Mouse (Mus musculus): ENCODE data around the gene Col16a1. TPM values are rescaled to one million over a fixed set of nuclear protein-coding genes. Genes with fewer than 3 reads are reported as not detected.

Col16a1 gene
- polyA plus RNA-seq, 1 experiment from 2014 or later: 36.5 TPM

DNA sequence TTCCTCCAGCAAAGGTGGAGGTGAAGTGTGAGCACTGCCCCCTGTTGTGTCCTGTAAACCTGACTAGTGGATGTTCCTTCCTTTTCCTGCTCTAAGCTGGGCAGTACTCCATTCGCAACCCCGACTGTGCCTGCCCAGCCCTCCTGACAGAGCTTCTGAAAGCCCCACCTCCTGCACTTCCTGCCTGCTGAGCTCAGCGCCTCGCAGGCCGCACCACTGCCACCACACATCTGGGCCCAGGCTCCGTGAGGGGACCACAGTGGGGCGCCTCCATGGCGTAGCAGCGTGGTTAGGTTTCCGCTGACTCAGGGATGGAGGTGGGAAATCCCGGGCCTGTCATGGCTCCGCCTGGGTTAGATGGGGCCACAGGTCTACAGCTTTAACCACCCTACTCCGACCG, 2.0 kb upstream of the Col16a1 start:
- Histone ChIP-seq H3K4me2 (peak overlapping the region; percentile 28), H3K4me3 (no peak overlapping the region), H3K9me3 (replicated peaks) (no peaks in the 10 kb centered on the region), H3K27ac (peak overlapping the region; percentile 39), H3K27me3 (peaks cover 6% of the 10 kb centered on the region), H3K36me3 (no peaks in the 10 kb centered on the region), H3K9ac (0 out of 2 replicates have a peak overlapping the region, but pooled peaks have one; percentile 4), H3K4me1 (replicated peaks) (peaks cover 49% of the 10 kb centered on the region)
- ATAC-seq (replicated peaks; ENCODE audit: insufficient number of reproducible peaks, insufficient read depth, low FRiP score, low read depth): peak; percentile 29; the same call in 1 of the 2 replicates
- 28% methylated on average over 14 of the region's 14 CpGs for WGBS

DNA sequence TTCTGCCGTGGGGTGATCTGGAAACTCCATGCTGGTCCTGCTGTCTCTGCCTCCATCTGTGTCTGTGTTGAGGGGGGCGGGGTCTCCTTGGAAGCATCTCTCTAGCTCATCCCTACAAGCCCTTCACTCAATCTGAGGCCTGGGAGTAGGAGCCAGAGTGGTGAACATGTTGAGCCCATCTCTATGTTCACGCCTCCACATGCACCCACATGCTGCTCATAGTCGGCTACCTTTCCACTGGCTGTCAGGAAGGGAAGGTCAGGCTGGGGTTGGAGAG, 501 bp downstream of the Col16a1 start:
- Histone ChIP-seq H3K4me3 (peak overlapping the region; percentile 55), H3K36me3 (no peaks in the 10 kb centered on the region), H3K9me3 (replicated peaks) (no peaks in the 10 kb centered on the region), H3K4me1 (replicated peaks) (peaks cover 50% of the 10 kb centered on the region), H3K9ac (peak overlapping the region; percentile 62), H3K27ac (peak overlapping the region; percentile 83), H3K4me2 (peak overlapping the region; percentile 87), H3K27me3 (peaks cover 6% of the 10 kb centered on the region)
- ATAC-seq (replicated peaks; ENCODE audit: insufficient number of reproducible peaks, insufficient read depth, low FRiP score, low read depth): no peak
- 38% methylated on average over 4 of the region's 4 CpGs for WGBS

DNA sequence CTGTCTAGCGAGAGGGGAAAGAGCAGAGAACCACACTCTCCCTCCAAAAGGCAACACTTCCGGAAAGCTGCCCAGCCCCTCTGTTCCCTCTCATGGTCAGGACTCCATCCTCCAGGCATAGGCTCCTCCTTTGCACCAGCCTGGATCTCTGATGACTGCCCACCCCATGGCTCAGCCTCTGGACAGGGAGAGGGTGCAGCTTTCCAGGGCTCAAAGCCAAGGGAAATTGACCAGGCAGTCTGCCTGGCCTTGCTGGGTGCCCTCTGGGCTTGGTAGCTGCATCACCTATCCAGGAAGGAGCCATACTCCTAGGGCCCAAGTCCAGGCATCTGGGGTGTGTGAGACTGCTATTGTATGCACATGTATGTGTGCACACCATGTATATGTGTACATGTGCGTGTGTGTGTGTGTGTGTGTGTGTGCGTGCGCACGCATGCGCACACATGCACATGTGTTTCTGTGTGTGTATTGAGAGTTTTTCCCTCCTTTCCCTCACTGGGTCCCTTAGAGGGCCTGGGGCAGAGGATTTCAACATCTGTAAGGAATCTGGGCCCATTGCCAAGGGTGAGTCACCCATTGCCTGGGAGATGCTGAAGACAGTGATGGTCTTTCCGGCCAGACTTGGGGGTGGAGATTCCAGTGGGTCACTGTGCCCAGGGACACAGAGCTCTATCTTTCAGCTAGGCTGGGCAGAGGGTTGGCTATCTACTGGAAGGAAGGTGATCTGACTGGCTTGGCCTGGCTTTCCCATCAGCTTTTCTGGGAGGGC, 2.6 kb downstream of the Col16a1 start:
- H3K9ac ChIP-seq: no peak overlapping the region; the same call in 1 of the 2 replicates
- H3K27me3 ChIP-seq: peaks cover 6% of the 10 kb centered on the region
- no peaks in the 10 kb centered on the region for H3K9me3 ChIP-seq (replicated peaks)
- ATAC-seq (replicated peaks; ENCODE audit: insufficient number of reproducible peaks, insufficient read depth, low FRiP score, low read depth): no peak
- 67% methylated on average over 8 of the region's 8 CpGs for WGBS
- peak overlapping the region; percentile 87 for H3K4me2 ChIP-seq
- no peak overlapping the region for H3K4me3 ChIP-seq
- peaks cover 52% of the 10 kb centered on the region for H3K4me1 ChIP-seq (replicated peaks)
- peak overlapping the region; percentile 61 for H3K27ac ChIP-seq
- H3K36me3 ChIP-seq: no peaks in the 10 kb centered on the region

DNA sequence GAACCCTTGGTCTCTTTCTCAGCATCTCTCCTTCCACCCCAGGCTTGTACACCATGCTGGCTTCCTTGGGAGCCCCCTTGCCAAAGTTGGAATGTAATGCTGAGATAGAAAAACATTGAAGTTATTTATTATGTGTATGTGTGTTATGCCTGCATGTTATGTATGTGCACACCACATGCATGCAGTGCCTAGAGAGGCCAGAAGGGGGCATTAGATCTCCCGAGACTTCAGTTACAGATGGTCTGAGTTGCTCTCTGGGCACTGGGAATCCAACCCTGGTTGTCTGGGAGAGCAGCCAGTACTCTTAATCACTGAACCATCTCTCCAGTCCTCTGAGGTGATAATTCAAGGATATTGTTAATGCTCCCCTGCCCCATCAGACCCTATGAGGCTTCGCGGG, 4.6 kb downstream of the Col16a1 start:
- no peak for ATAC-seq (replicated peaks; ENCODE audit: insufficient number of reproducible peaks, insufficient read depth, low FRiP score, low read depth)

DNA sequence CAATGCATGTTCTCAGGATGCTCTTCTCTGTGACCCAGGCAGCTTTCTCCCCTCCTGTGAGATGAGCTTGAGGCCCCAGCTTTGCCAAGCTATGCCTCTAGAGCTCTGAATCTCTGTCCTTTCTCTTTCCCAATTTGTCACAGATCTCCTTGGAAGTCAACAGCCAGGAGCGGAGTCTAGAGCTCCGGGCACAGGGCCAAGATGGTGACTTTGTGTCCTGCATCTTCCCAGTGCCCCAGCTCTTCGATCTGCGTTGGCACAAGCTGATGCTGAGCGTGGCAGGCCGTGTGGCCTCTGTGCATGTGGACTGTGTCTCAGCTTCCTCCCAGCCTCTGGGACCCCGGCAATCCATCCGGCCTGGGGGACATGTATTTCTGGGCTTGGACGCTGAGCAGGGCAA, 5.5 kb downstream of the Col16a1 start:
- peaks cover 30% of the 10 kb centered on the region for H3K4me1 ChIP-seq (replicated peaks)
- no peak for ATAC-seq (replicated peaks; ENCODE audit: insufficient number of reproducible peaks, insufficient read depth, low FRiP score, low read depth)
- no peak overlapping the region for H3K4me2 ChIP-seq
- no peak overlapping the region for H3K4me3 ChIP-seq
- H3K9ac ChIP-seq: no peak overlapping the region
- peaks cover 6% of the 10 kb centered on the region for H3K27me3 ChIP-seq
- 77% methylated on average over 9 of the region's 9 CpGs for WGBS
- no peak overlapping the region for H3K27ac ChIP-seq
- H3K36me3 ChIP-seq: no peaks in the 10 kb centered on the region
- H3K9me3 ChIP-seq (replicated peaks): no peaks in the 10 kb centered on the region

More for the DNA sequence above, 4.6 kb downstream of the Col16a1 start:
- no peaks in the 10 kb centered on the region for H3K36me3 ChIP-seq
- H3K27ac ChIP-seq: no peak overlapping the region
- peaks cover 38% of the 10 kb centered on the region for H3K4me1 ChIP-seq (replicated peaks)
- H3K9ac ChIP-seq: no peak overlapping the region
- 94% methylated on average over 3 of the region's 3 CpGs for WGBS
- H3K4me3 ChIP-seq: no peak overlapping the region
- no peaks in the 10 kb centered on the region for H3K9me3 ChIP-seq (replicated peaks)
- no peak overlapping the region for H3K4me2 ChIP-seq
- H3K27me3 ChIP-seq: peaks cover 6% of the 10 kb centered on the region

DNA sequence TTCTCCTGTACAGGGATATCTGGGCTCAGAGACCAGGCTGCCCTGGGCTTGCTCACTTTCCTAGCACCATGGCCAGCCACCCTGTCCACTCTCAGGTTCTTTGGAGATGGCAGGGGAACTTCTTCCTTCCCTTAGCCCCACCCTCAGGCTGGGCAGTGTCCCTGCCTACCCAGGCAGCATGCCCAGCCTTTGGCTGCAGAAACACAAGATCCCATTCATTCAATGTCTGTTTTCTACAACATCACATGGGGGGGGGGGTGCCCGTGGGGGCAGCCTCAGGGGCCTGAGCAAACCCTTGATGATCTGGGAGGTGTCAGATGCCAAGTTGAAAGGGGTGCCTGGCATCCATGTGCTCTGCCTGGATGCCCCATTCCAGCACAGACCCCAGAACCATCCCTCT, 7.1 kb downstream of the Col16a1 start:
- Histone ChIP-seq H3K9me3 (replicated peaks) (no peaks in the 10 kb centered on the region), H3K36me3 (no peaks in the 10 kb centered on the region), H3K9ac (no peak overlapping the region), H3K4me1 (replicated peaks) (peaks cover 19% of the 10 kb centered on the region), H3K4me3 (no peak overlapping the region), H3K27me3 (no peaks in the 10 kb centered on the region), H3K27ac (no peak overlapping the region), H3K4me2 (no peak overlapping the region)
- 28% methylated on average over 1 of the region's 1 CpGs for WGBS
- no peak for ATAC-seq (replicated peaks; ENCODE audit: insufficient number of reproducible peaks, insufficient read depth, low FRiP score, low read depth)

DNA sequence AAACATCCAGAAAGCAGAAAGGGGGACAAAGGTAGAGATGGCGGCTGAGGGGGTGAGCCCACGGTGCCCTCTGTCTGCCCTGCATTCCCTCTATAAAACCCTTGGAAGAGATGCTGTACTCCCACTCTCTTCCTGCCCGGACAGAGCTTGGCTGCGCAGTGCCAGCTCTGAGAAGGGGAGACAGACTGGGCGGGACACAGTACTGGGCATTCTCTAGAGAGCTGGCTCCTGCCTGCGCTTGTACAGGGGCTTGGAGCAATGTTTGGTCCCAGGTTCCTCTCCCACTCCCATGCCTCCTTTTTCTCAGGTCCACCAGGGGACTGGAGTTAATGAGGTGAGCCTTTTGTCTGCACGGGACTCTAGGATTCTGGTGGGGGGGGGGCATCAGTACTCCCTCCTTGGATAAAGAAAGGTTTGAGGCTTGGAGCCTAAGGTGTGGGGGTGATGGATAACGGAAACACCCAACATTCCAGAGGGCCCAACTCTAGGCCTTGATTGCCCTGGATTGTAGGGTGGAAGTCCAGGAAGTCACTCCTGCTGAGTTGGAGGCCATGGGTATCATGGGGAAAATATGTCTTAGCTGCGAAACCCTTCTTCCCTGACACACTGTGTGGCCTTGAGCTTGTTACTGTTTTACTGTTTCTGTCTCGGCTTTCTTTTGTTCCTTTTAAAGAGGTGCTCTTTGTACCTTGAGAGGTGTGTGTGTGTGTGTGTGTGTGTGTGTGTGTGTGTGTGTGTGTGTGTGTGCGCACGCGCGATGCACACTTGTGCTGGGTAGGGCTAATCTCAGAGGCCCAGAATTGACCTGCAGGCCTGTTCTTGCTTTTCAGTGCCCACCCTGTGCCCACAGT, 7.7 kb downstream of the Col16a1 start:
- Histone ChIP-seq H3K27ac (no peak overlapping the region), H3K27me3 (no peaks in the 10 kb centered on the region; the same call in 1 of the 2 replicates), H3K9ac (no peak overlapping the region), H3K9me3 (replicated peaks) (no peaks in the 10 kb centered on the region), H3K4me2 (no peak overlapping the region), H3K4me3 (no peak overlapping the region), H3K4me1 (replicated peaks) (peaks cover 12% of the 10 kb centered on the region), H3K36me3 (no peaks in the 10 kb centered on the region)
- 82% methylated on average over 14 of the region's 14 CpGs for WGBS
- ATAC-seq (replicated peaks; ENCODE audit: insufficient number of reproducible peaks, insufficient read depth, low FRiP score, low read depth): no peak

DNA sequence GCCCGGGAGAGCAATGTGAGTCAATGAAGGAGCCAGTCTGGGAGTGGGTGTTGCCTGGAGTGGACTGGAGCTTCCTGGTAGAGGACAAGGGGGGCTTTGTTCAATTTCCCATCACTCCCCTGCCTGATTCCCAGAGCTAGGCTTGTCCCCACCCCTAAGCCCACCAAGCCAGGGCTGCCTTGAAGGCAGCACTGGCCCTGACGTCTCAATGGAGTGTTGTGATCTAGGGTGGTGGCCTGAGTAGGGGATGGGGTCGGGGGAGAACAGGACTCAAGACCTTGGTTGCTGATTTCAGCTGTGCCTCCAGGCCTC, 8.3 kb downstream of the Col16a1 start:
- no peaks in the 10 kb centered on the region for H3K36me3 ChIP-seq
- no peak overlapping the region for H3K4me2 ChIP-seq
- H3K4me1 ChIP-seq (replicated peaks): peaks cover 7% of the 10 kb centered on the region; the same call in 1 of the 2 replicates
- no peak for ATAC-seq (replicated peaks; ENCODE audit: insufficient number of reproducible peaks, insufficient read depth, low FRiP score, low read depth)
- 62% methylated on average over 3 of the region's 3 CpGs for WGBS
- H3K27ac ChIP-seq: no peak overlapping the region
- no peaks in the 10 kb centered on the region for H3K9me3 ChIP-seq (replicated peaks)
- H3K4me3 ChIP-seq: no peak overlapping the region
- no peak overlapping the region for H3K9ac ChIP-seq
- no peaks in the 10 kb centered on the region; the same call in 1 of the 2 replicates for H3K27me3 ChIP-seq

DNA sequence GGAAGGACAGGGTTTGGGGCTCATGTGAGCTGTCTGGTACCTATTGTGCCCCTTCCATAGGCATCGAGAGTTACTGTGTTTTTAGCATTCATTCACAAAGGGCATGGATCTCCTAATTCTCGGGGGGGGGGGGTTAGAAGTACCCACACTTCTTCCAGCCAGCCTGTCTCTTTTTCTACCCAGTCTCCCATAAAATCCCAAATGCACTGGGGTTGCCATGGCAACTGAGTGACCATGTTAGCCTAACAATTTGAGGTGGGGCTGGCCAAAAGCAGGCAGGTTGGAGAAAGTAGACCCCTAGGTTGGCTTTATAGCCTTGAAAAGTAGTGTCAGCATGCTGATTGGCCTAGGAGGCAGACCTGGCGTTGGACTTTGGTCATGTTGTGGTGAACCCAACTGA, 8.8 kb downstream of the Col16a1 start:
- H3K36me3 ChIP-seq: no peaks in the 10 kb centered on the region
- 0 out of 2 replicates have a peak, but pooled peaks cover 4% of the 10 kb centered on the region for H3K4me1 ChIP-seq (replicated peaks)
- no peaks in the 10 kb centered on the region; the same call in 1 of the 2 replicates for H3K27me3 ChIP-seq
- H3K9me3 ChIP-seq (replicated peaks): no peaks in the 10 kb centered on the region
- no peak overlapping the region for H3K9ac ChIP-seq
- H3K4me3 ChIP-seq: no peak overlapping the region
- 71% methylated on average over 3 of the region's 3 CpGs for WGBS
- ATAC-seq (replicated peaks; ENCODE audit: insufficient number of reproducible peaks, insufficient read depth, low FRiP score, low read depth): no peak
- no peak overlapping the region for H3K27ac ChIP-seq
- no peak overlapping the region for H3K4me2 ChIP-seq

DNA sequence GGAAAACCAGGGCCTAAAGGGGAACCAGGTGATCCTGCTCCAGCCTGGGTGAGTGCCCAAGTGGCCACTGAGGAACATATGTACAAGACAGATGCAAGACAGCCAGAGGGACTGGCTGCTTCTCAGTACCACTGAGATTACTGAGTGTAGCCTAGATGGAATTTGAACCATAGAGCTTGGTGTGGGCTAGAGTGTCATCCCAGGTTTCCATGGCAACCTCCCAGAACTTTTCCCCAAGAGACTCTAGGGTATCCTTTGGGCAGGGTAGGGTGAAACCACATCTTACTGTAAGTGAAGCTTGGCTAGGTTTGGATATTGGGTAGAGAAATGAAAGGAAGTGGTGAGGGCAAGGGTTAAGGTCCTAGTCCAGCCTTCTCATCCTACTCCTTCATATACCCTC, 13.3 kb downstream of the Col16a1 start:
- Histone ChIP-seq H3K27ac (no peak overlapping the region), H3K4me3 (no peak overlapping the region), H3K9ac (no peak overlapping the region), H3K27me3 (peaks cover 14% of the 10 kb centered on the region), H3K36me3 (no peaks in the 10 kb centered on the region), H3K4me1 (replicated peaks) (no peaks in the 10 kb centered on the region), H3K4me2 (no peak overlapping the region), H3K9me3 (replicated peaks) (no peaks in the 10 kb centered on the region)
- ATAC-seq (replicated peaks; ENCODE audit: insufficient number of reproducible peaks, insufficient read depth, low FRiP score, low read depth): no peak

DNA sequence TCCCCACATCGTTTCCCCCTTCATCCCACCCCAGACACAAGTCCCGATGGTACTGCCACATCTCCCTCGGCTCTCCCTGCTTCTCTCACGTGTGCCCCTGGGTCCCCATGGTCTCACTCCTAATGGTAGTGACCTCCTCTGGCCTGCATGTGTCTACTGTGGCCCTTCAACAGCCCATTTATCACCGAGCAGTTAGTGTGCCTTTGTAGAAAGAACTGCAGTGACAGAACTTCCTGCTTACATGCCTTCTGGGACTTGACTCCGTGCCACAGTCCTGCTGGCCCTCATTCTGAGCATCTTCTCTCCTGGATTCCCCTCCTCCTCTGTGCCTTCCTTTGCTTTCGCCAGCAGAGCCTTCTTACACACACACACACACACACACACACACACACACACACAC, 15.6 kb downstream of the Col16a1 start:
- no peak overlapping the region for H3K4me2 ChIP-seq
- peaks cover 15% of the 10 kb centered on the region for H3K27me3 ChIP-seq
- WGBS: 52% methylated on average over 7 of the region's 7 CpGs

More for the DNA sequence above, 15.6 kb downstream of the Col16a1 start:
- H3K9ac ChIP-seq: no peak overlapping the region
- no peak overlapping the region for H3K27ac ChIP-seq
- no peaks in the 10 kb centered on the region for H3K4me1 ChIP-seq (replicated peaks)
- H3K36me3 ChIP-seq: no peaks in the 10 kb centered on the region
- no peaks in the 10 kb centered on the region for H3K9me3 ChIP-seq (replicated peaks)
- no peak for ATAC-seq (replicated peaks; ENCODE audit: insufficient number of reproducible peaks, insufficient read depth, low FRiP score, low read depth)
- H3K4me3 ChIP-seq: no peak overlapping the region

Data from heart, embryonic 15.5 days (tissue).